In the genomic region with DNA sequence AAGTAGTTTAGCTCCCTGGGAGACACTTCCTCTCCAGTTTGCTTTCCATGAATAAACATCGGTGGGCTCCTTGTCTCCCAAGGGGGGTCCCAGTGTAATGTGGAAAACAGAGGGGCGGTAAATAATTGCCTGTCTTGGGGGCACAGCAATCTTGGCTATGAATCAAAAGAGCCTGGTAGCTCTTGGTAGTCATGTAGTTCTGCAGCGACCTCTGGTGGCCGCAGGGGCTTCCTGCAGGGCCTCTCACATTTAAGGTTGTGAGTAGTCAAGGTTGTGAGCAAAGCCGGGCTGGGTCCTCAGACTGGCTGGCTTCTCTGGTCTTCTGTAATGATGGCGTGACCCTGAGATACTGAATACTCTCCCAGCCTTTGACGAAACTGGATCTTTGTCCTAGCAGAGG, we compare ENCODE assay signal across 8 mouse cellular contexts. TPM values are rescaled to one million over a fixed set of nuclear protein-coding genes. Genes with fewer than 3 reads are reported as not detected.
DNase-seq lines count a peak whose midpoint lies in the region; ATAC-seq and TF ChIP-seq lines count a peak whose summit lies in the region.
"Had no signal": no experiment of that assay in that cellular context is flagged by ENCODE, and none has a peak within 500 bp of the region (broad histone marks: within the 10 kb centered on the region; RNA-seq: fewer than 3 reads in every experiment).

No protein-coding gene starts in this region.

- H3K4me1 ChIP-seq in bone marrow macrophage, adult 2 months (ENCODE audit: control insufficient read depth, insufficient read depth, low read length): no peaks in the 10 kb centered on the region
- H3K4me1 ChIP-seq: midbrain, embryonic 12.5 days had no signal

- DNase-seq in MN1 (ENCODE audit: low spot score): peak; percentile 65
- peak; percentile 58 to 79 for DNase-seq in heart, postnatal 10 days
- peak; percentile 38 to 75 for DNase-seq in layer of hippocampus, adult 8-10 months (ENCODE audit: low spot score in 2 of 2)
- DNase-seq in lung, postnatal 14 days: peak; percentile 74
- DNase-seq in right cerebral cortex, postnatal 14 days: peak; percentile 69

- no peak overlapping the region for H3K27ac ChIP-seq in bone marrow macrophage, adult 2 months (ENCODE audit: insufficient read depth, low read depth, low read length)

- TF ChIP-seq POLR2A in bone marrow macrophage, adult 2 months (IDR thresholded peaks at IDR 0.05; ENCODE audit: borderline replicate concordance, low read depth, low read length): no peak

- peak; percentile 53 for ATAC-seq in erythroid progenitor cell, adult 5-6 weeks (replicated peaks; ENCODE audit: low FRiP score, poor library complexity, severe bottlenecking)

- no peak overlapping the region for H3K4me3 ChIP-seq in bone marrow macrophage, adult 2 months (ENCODE audit: insufficient read depth, low read length)
- H3K4me3 ChIP-seq: midbrain, embryonic 12.5 days had no signal

- intact Hi-C loops in heart, postnatal 10 days (cut with DNase I): loop anchor here (2.0 to 10.0 kb wide), 2 partner anchors 76 to 198 kb away; no protein-coding TSS in a partner anchor

- TF ChIP-seq CTCF in bone marrow macrophage, adult 2 months (IDR thresholded peaks at IDR 0.05; ENCODE audit: low read depth, low read length): peak; percentile 94

RNA-seq across cellular contexts. Expression of gene Dzip1l, which starts 33.1 kb away (rescaled TPM):
- 0.24 TPM in 1 of 2 replicates, not detected in the other for polyA plus RNA-seq in bone marrow macrophage, adult 2 months (2012; ENCODE audit: insufficient read depth, insufficient read length, missing spikeins)
- not detected in 2 replicates for total RNA-seq in erythroid progenitor cell, adult 5-6 weeks (2015; ENCODE audit: low replicate concordance)
- total RNA-seq in erythroid progenitor cell, adult 5-6 weeks (2017; ENCODE audit: low replicate concordance): not detected in 2 replicates
- total RNA-seq in heart, postnatal 10 days (2021): 1 to 10 TPM; 6.0 to 7.2 TPM
- total RNA-seq in layer of hippocampus, adult 8-10 months (2022): 10 to 100 TPM; 20.9 to 28.1 (median 25.1) TPM

RNA-seq across cellular contexts. Expression of gene A4gnt, which starts 50.1 kb away (rescaled TPM):
- polyA plus RNA-seq in bone marrow macrophage, adult 2 months (2012; ENCODE audit: insufficient read depth, insufficient read length, missing spikeins): not detected in 2 replicates
- total RNA-seq in erythroid progenitor cell, adult 5-6 weeks (2015; ENCODE audit: low replicate concordance): not detected in 2 replicates
- total RNA-seq in erythroid progenitor cell, adult 5-6 weeks (2017; ENCODE audit: low replicate concordance): not detected in 2 replicates
- total RNA-seq in heart, postnatal 10 days (2021): not detected
- total RNA-seq in layer of hippocampus, adult 8-10 months (2022): under 1 TPM in 2 of 4 experiments, not detected in 2; 0.14 to 0.39 TPM
- polyA plus RNA-seq: midbrain, embryonic 12.5 days had no signal

RNA-seq across cellular contexts. Expression of gene Cldn18, which starts 54.7 kb away (rescaled TPM):
- not detected in 2 replicates for polyA plus RNA-seq in bone marrow macrophage, adult 2 months (2012; ENCODE audit: insufficient read depth, insufficient read length, missing spikeins)
- 0.36 TPM in 1 of 2 replicates, not detected in the other for total RNA-seq in erythroid progenitor cell, adult 5-6 weeks (2015; ENCODE audit: low replicate concordance)
- not detected in 2 replicates for total RNA-seq in erythroid progenitor cell, adult 5-6 weeks (2017; ENCODE audit: low replicate concordance)
- not detected for total RNA-seq in heart, postnatal 10 days (2021)
- not detected for total RNA-seq in layer of hippocampus, adult 8-10 months (2022)
- polyA plus RNA-seq: midbrain, embryonic 12.5 days had no signal

Comparison
In these comparisons a context has a peak if more than half of its experiments do, and no peak if none do; other contexts are left out.
1. RNA of gene Dzip1l, which starts 33.1 kb away (total RNA-seq): 20.9 to 28.1 TPM in layer of hippocampus, adult 8-10 months and 6.0 to 7.2 TPM in heart, postnatal 10 days; not detected in erythroid progenitor cell, adult 5-6 weeks; every median in the first group is over 4 times any median in the second.
2. Peak in every context shown above with its lines, with median percentiles within 50 percentile points of each other: DNase-seq.